Mouse (Mus musculus) CH12.LX (cell line): ENCODE measurements at regions not wholly inside any gene's neighbourhood (a gene's known extent, or its start where the extent isn't known, plus 50 kb on each side); places are given as distances from the start of the nearest gene placed in this dataset.

Experiments used
- DNase-seq: peaks from one replicate; pipeline ENCODE4 v3.0.0-alpha.2; 2013; ENCODE audit errors: extremely low read depth
- H3K27ac ChIP-seq: 2 replicates; pipeline ENCODE4 v1.5.1; 2012; ENCODE audit warnings: low read depth, mild to moderate bottlenecking, control low read depth, moderate library complexity; ENCODE audit not compliant: insufficient read depth
- H3K27me3 ChIP-seq: replicated peaks from 2 replicates; pipeline ENCODE3; 2012; ENCODE audit warnings: inconsistent platforms
- H3K36me3 ChIP-seq, 2 experiments: replicated peaks in 1 of 2; 2 replicates each; pipeline versions ENCODE3 to v1.6.1; 2012; ENCODE audit warnings: inconsistent platforms in 1 of 2, low read length in 1 of 2, mild to moderate bottlenecking in 1 of 2, mixed read lengths in 1 of 2, moderate library complexity in 1 of 2; ENCODE audit not compliant: control insufficient read depth in 1 of 2, insufficient read depth in 1 of 2
- H3K4me1 ChIP-seq, 2 experiments: 2 replicates each; pipeline ENCODE4 v1.6.1; 2012; ENCODE audit warnings: inconsistent platforms in 1 of 2, moderate library complexity in 1 of 2; ENCODE audit not compliant: insufficient read depth in 2 of 2, control insufficient read depth in 1 of 2
- H3K4me2 ChIP-seq: 2 replicates; pipeline ENCODE4 v1.6.1; 2012; ENCODE audit warnings: low read depth, mild to moderate bottlenecking, control low read depth; ENCODE audit not compliant: poor library complexity, insufficient read depth, severe bottlenecking
- H3K4me3 ChIP-seq, 3 experiments: fragments of 150-350 bp in 1 of 3; sonication (generic) in 1 of 3; replicated peaks in 1 of 3; 2 replicates each; pipeline versions ENCODE3 to v1.5.1; 2011 to 2012; ENCODE audit warnings: low read depth in 2 of 3, low read length in 2 of 3, mild to moderate bottlenecking in 2 of 3, moderate library complexity in 2 of 3, control low read depth in 1 of 3, improper control_type of control experiment in 1 of 3, inconsistent platforms in 1 of 3, mixed read lengths in 1 of 3; ENCODE audit not compliant: poor library complexity in 1 of 3
- H3K79me2 ChIP-seq: replicated peaks from 2 replicates; pipeline ENCODE4 v1.6.1; 2012; ENCODE audit warnings: mild to moderate bottlenecking, moderate library complexity; ENCODE audit not compliant: control insufficient read depth, poor library complexity, insufficient read depth, severe bottlenecking; ENCODE audit errors: extremely low read depth
- H3K9ac ChIP-seq: 2 replicates; pipeline ENCODE4 v1.6.1; 2012; ENCODE audit warnings: low read depth, mild to moderate bottlenecking, control low read depth, moderate library complexity; ENCODE audit not compliant: insufficient read depth
- H3K9me3 ChIP-seq: replicated peaks from 2 replicates; pipeline ENCODE3; 2012; ENCODE audit warnings: low read length, inconsistent platforms, mixed read lengths
- BHLHE40 ChIP-seq: IDR thresholded peaks from 2 replicates; pipeline ENCODE4 v1.6.1; 2011; ENCODE audit warnings: mild to moderate bottlenecking, low read depth, low read length, improper control_type of control experiment
- CTCF ChIP-seq, 2 experiments: IDR thresholded peaks in 1 of 2; conservative IDR thresholded peaks in 1 of 2; 2 replicates each; pipeline ENCODE4 v1.5.1; 2011 to 2012; ENCODE audit warnings: low read depth in 2 of 2, low read length in 2 of 2, improper control_type of control experiment in 1 of 2, inconsistent platforms in 1 of 2, mild to moderate bottlenecking in 1 of 2, moderate library complexity in 1 of 2
- ELF1 ChIP-seq: IDR thresholded peaks from 2 replicates; pipeline ENCODE4 v1.6.1; 2014; ENCODE audit warnings: low read depth, mild to moderate bottlenecking, inconsistent platforms, low read length, improper control_type of control experiment
- JUN ChIP-seq: IDR thresholded peaks from 2 replicates; pipeline ENCODE4 v1.6.1; 2011; ENCODE audit warnings: low read depth, mild to moderate bottlenecking, low read length, improper control_type of control experiment, moderate library complexity; ENCODE audit not compliant: insufficient read depth
- MAX ChIP-seq: IDR thresholded peaks from 2 replicates; pipeline ENCODE4 v1.6.1; 2011; ENCODE audit warnings: low read length, improper control_type of control experiment
- NELFE ChIP-seq: IDR thresholded peaks from 2 replicates; pipeline ENCODE4 v1.6.1; 2011; ENCODE audit warnings: low read depth, low read length, improper control_type of control experiment
- POLR2AphosphoS2 ChIP-seq: IDR thresholded peaks from 2 replicates; pipeline ENCODE4 v1.6.1; 2011; ENCODE audit warnings: low read depth, low read length, improper control_type of control experiment
- RAD21 ChIP-seq: IDR thresholded peaks from 2 replicates; pipeline ENCODE4 v1.6.1; 2011; ENCODE audit warnings: low read depth, mild to moderate bottlenecking, low read length, improper control_type of control experiment, moderate library complexity
- RCOR1 ChIP-seq: conservative IDR thresholded peaks from 2 replicates; pipeline ENCODE4 v1.6.1; 2012; ENCODE audit warnings: low read depth, mild to moderate bottlenecking, inconsistent platforms, low read length, improper control_type of control experiment
- SIN3A ChIP-seq: IDR thresholded peaks from 2 replicates; pipeline ENCODE4 v1.6.1; 2012; ENCODE audit warnings: low read length, improper control_type of control experiment, inconsistent platforms
- SMC3 ChIP-seq: IDR thresholded peaks from 2 replicates; pipeline ENCODE4 v1.6.1; 2011; ENCODE audit warnings: low read depth, low read length, improper control_type of control experiment
- TBP ChIP-seq: conservative IDR thresholded peaks from 2 replicates; pipeline ENCODE4 v1.6.1; 2011; ENCODE audit warnings: low read depth, low read length, improper control_type of control experiment
- UBTF ChIP-seq: IDR thresholded peaks from 2 replicates; pipeline ENCODE4 v1.6.1; 2012; ENCODE audit warnings: low read depth, mild to moderate bottlenecking, inconsistent platforms, low read length, improper control_type of control experiment, moderate library complexity
- USF1 ChIP-seq: IDR thresholded peaks from 2 replicates; pipeline ENCODE4 v1.6.1; 2014; ENCODE audit warnings: low read depth, mild to moderate bottlenecking, inconsistent platforms, low read length, improper control_type of control experiment
- USF2 ChIP-seq: conservative IDR thresholded peaks from 2 replicates; pipeline ENCODE4 v1.6.1; 2011; ENCODE audit warnings: low read depth, low read length, improper control_type of control experiment
- ZKSCAN1 ChIP-seq: IDR thresholded peaks from 2 replicates; pipeline ENCODE4 v1.6.1; 2012; ENCODE audit warnings: low read depth, inconsistent platforms, low read length, improper control_type of control experiment, borderline replicate concordance
- dilution Hi-C: fragments of 300-500 bp; cut with MboI; formaldehyde crosslinking; loops from 2 replicates; pipeline ENCODE4 v1.14.3; 2020; ENCODE audit warnings: low sequenced_read_pairs; ENCODE audit not compliant: extremely low pct_unique_long_range_greater_than_20kb, extremely low pct_ligation_motif_present
- in situ Hi-C: fragments of 300-500 bp; cut with MboI; formaldehyde crosslinking; loops from 3 replicates; pipeline ENCODE4 v1.14.3; 2019; ENCODE audit warnings: low sequenced_read_pairs, low pct_ligation_motif_present, low pct_unique_long_range_greater_than_20kb, mixed read lengths

GRCm38 (mm10) chr14:64525302-64526078 lies 421.4 kb downstream of the Prss52 start:
- H3K9ac ChIP-seq, result no peak overlapping the region
- TF ChIP-seq ZKSCAN1, result no peak
- no peak for TF ChIP-seq RAD21
- H3K4me1 ChIP-seq, result peaks cover 0 to 7% of the 10 kb centered on the region in 2 experiments; a peak in 2 of 4 replicates
- no peak overlapping the region for H3K4me3 ChIP-seq
- no peaks in the 10 kb centered on the region for H3K27me3 ChIP-seq
- no peaks in the 10 kb centered on the region for H3K36me3 ChIP-seq
- H3K4me2 ChIP-seq, result no peak overlapping the region
- dilution Hi-C loops, result no loop called here
- in situ Hi-C loops, result no loop called here
- DNase-seq, result no peak
- H3K79me2 ChIP-seq, result no peaks in the 10 kb centered on the region
- no peak overlapping the region for H3K27ac ChIP-seq
- H3K9me3 ChIP-seq, result no peaks in the 10 kb centered on the region

DNA sequence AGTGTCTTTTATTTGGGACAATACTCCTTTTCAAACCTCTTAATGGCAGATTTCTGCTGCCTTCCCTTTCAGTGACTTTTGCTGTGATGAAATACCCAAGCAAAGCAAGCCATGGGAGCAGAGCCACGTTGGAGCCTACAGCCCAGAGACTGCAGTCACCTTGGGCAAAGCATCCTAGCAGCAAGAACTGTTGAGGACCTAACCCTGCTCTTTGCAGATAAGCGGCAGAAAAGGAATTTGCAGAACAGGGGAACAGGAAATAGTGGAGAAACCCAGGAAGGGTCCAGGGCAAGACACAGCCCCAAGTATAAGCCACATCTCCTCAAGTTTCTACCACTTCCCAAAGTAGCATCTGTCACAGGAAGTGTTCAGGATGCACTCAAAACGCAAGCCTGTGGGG lies 426.5 kb downstream of the Prss52 start:
- DNase-seq, result no peak
- TF ChIP-seq BHLHE40 (no peak), ELF1 (no peak), MAX (no peak), SIN3A (no peak), RCOR1 (no peak), ZKSCAN1 (no peak), USF1 (no peak), TBP (no peak), SMC3 (no peak), JUN (no peak), NELFE (no peak), POLR2AphosphoS2 (no peak), CTCF (conservative IDR thresholded peaks at IDR 0.05 in 1 of 2, IDR thresholded peaks at IDR 0.05 in 1 of 2; ENCODE audit: low read depth in 2 of 2, low read length in 2 of 2) (no peak), USF2 (no peak), UBTF (no peak)
- no peaks in the 10 kb centered on the region for H3K79me2 ChIP-seq
- no peak overlapping the region for H3K27ac ChIP-seq
- no peaks in the 10 kb centered on the region for H3K36me3 ChIP-seq
- no peak overlapping the region for H3K4me3 ChIP-seq
- in situ Hi-C loops (no loop called here), dilution Hi-C loops (no loop called here)
- H3K9ac ChIP-seq, result no peak overlapping the region
- no peaks in the 10 kb centered on the region for H3K9me3 ChIP-seq
- peaks cover 0 to 5% of the 10 kb centered on the region in 2 experiments; a peak in 2 of 4 replicates for H3K4me1 ChIP-seq
- H3K4me2 ChIP-seq, result no peak overlapping the region
- H3K27me3 ChIP-seq, result peaks cover 3% of the 10 kb centered on the region
